Mouse (Mus musculus) spleen, postnatal 14 days (tissue): Measurements from ENCODE around the gene Ank.

Experiments used
- DNase-seq, 2 experiments: peaks; one replicate each; pipeline ENCODE4 v3.0.0; 2021 to 2022; ENCODE audit warnings: low spot score in 2 of 2

Gene Ank

GRCm38 (mm10) chr15:27633941-27634900 is 167.7 kb downstream of the Ank start:
- no peak for DNase-seq

GRCm38 (mm10) chr15:27641171-27641570 is 174.7 kb downstream of the Ank start:
- DNase-seq: no peak

DNA sequence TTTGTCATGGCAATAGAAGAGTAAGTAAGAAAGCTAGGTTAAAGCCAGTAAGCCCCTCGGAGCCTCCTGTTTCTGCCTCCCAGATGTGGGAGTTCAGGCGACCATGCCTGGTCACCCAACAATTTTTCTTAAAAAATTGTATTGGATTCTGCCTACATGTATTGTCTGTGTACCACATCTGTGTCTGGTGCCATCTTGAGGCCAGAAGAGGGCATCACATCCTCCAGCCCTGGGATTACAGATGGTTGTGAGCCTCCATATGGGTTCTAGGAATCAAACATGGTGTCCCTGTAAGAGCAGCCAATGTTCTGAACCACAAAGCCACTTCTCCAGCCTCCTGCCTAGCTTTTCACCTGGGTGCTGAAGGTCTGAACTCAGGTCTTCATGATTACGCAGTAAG is 176.4 kb downstream of the Ank start:
- no peak for DNase-seq
